Mouse (Mus musculus): ENCODE data around the gene Akr1b8.

DNA sequence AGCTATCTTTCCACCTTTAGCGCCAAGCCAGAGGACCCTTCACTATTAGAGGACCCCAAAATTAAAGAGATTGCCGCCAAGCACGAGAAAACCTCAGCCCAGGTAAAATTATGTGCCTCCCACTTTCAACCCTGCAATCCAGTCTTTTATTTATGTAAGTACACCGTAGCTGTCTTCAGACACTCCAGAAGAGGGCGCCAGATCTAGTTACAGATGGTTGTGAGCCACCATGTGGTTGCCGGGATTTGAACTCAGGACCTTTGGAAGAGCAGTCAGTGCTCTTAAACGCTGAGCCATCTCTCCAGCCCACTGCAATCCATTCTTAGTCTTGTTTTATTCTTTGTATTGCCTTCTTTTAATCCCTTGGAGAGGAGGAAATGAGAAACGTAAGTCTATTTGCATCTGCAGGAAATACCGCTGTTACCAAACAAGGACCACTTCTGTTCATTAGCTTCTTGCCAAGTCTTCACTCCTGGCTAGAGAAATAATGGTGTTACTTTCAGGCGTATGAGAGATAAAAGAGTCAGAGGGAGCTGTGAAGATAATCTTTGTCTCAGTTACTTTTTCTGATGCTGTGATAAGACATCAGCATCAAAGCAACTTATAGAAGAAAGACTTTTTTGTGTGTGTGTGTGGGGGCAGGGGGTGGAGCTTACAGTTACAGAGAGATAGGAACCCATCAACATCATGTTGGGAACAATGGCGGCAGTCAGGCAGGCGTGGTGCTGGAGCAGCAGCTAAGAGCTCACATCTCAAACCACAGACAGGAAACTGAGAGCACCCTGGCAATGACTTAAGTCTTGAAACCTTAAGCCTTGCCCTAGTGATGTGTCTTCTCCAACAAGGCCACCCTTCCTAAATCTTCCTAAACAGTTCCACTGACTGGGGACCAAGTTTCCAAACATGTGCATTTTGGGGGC, 10.6 kb downstream of the Akr1b8 start:
- no peak for TF ChIP-seq POLR2A (IDR thresholded peaks at IDR 0.05; ENCODE audit: control insufficient read depth, low read depth, low read length)
- TF ChIP-seq CTCF (IDR thresholded peaks at IDR 0.05; ENCODE audit: control insufficient read depth, insufficient read depth, insufficient replicate concordance, low read depth, low read length), result no peak
